Comparison of ENCODE assay signal across 22 mouse cellular contexts in the genomic region with DNA sequence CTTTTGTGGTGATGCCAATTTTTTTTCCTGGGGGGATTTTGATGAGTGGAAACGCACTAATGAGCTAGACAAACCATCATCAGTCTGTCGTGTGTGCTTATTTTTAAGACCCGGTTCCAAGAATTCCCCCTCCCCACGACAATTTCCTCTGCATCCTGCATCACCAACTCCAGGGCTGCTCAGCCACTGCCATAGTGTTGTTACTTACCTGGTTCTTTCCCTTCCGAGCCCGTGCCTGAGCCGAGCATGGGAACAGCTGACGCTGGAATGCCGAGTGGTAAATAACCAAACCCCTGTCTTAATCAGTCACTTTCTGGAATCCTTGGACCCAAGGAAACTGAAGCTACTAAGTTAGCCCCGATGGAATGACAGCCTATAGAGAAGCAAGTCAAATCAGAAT.
DNase-seq lines count a peak whose midpoint lies in the region; ATAC-seq and TF ChIP-seq lines count a peak whose summit lies in the region.
"Had no signal": no experiment of that assay in that cellular context is flagged by ENCODE, and none has a peak within 500 bp of the region (broad histone marks: within the 10 kb centered on the region; RNA-seq: fewer than 3 reads in every experiment).

No protein-coding gene starts in this region.

- H3K4me2 ChIP-seq in heart, embryonic 11.5 days, result no peak overlapping the region
- peak overlapping the region; percentile 20; the same call in 1 of the 2 replicates for H3K4me2 ChIP-seq in embryonic facial prominence, embryonic 14.5 days (ENCODE audit: low read depth, low read length)
- no peak overlapping the region for H3K4me2 ChIP-seq in limb, embryonic 14.5 days (replicated peaks; ENCODE audit: low read depth, low read length, severe bottlenecking)
- H3K4me2 ChIP-seq in liver, embryonic 11.5 days, result no peak overlapping the region
- H3K4me2 ChIP-seq: hindbrain, embryonic 15.5 days; kidney, embryonic 15.5 days; liver, embryonic 13.5 days; midbrain, embryonic 12.5 days had no signal

- H3K27me3 ChIP-seq in heart, adult 2 months (ENCODE audit: control insufficient read depth, insufficient read depth, low read length), result no peaks in the 10 kb centered on the region
- no peaks in the 10 kb centered on the region for H3K27me3 ChIP-seq in heart, embryonic 11.5 days (ENCODE audit: control insufficient read depth, insufficient read depth, low read length)
- no peaks in the 10 kb centered on the region for H3K27me3 ChIP-seq in embryonic facial prominence, embryonic 14.5 days (replicated peaks; ENCODE audit: control insufficient read depth, insufficient read depth, low read length)
- no peaks in the 10 kb centered on the region for H3K27me3 ChIP-seq in limb, embryonic 14.5 days (ENCODE audit: control insufficient read depth, insufficient read depth, low read length)
- no peaks in the 10 kb centered on the region for H3K27me3 ChIP-seq in liver, embryonic 11.5 days (replicated peaks; ENCODE audit: control insufficient read depth, insufficient read depth, low read length)
- H3K27me3 ChIP-seq: CH12.LX; hindbrain, embryonic 15.5 days; kidney, embryonic 15.5 days; liver, embryonic 13.5 days; midbrain, embryonic 12.5 days had no signal

- no peak overlapping the region for H3K9ac ChIP-seq in heart, adult 2 months (ENCODE audit: low read depth, low read length)
- H3K9ac ChIP-seq in heart, embryonic 11.5 days (ENCODE audit: low read depth, low read length), result no peak overlapping the region
- H3K9ac ChIP-seq in embryonic facial prominence, embryonic 14.5 days (ENCODE audit: low read depth, low read length), result no peak overlapping the region
- H3K9ac ChIP-seq in limb, embryonic 14.5 days (ENCODE audit: low read depth, low read length, severe bottlenecking), result no peak overlapping the region
- no peak overlapping the region for H3K9ac ChIP-seq in liver, embryonic 11.5 days (ENCODE audit: low read depth, low read length)
- H3K9ac ChIP-seq: hindbrain, embryonic 15.5 days; kidney, embryonic 15.5 days; liver, embryonic 13.5 days; midbrain, embryonic 12.5 days had no signal

- no peak for ATAC-seq in heart, embryonic 11.5 days (replicated peaks; ENCODE audit: insufficient number of reproducible peaks, low FRiP score, low TSS enrichment)
- ATAC-seq in embryonic facial prominence, embryonic 14.5 days (ENCODE audit: low read depth), result peak; percentile 51; the same call in 1 of the 2 replicates
- ATAC-seq in limb, embryonic 14.5 days (ENCODE audit: low FRiP score, low read depth), result no peak; the same call in 1 of the 2 replicates
- no peak for ATAC-seq in liver, embryonic 11.5 days (replicated peaks; ENCODE audit: low FRiP score)
- ATAC-seq: activated CD4-positive, CD25-positive, alpha-beta regulatory T cell, adult 4 months had no signal

- WGBS in heart, adult 2 months, result 66% methylated on average over 10 of the region's 10 CpGs
- WGBS in heart, embryonic 11.5 days (ENCODE audit: insufficient replicate concordance), result 75% methylated on average over 10 of the region's 10 CpGs
- 49% methylated on average over 10 of the region's 10 CpGs for WGBS in embryonic facial prominence, embryonic 14.5 days
- WGBS in limb, embryonic 14.5 days, result 43% methylated on average over 10 of the region's 10 CpGs
- WGBS in liver, embryonic 11.5 days, result 72% methylated on average over 10 of the region's 10 CpGs

- DNase-seq in heart, adult 2 months, result no peak
- peak; percentile 75 for DNase-seq in embryonic facial prominence, embryonic 14.5 days (ENCODE audit: low spot score)
- no peak for DNase-seq in limb, embryonic 14.5 days (ENCODE audit: low spot score)
- DNase-seq in frontal cortex, postnatal 36 days (ENCODE audit: low spot score in 2 of 2), result no peak
- no peak for DNase-seq in liver, embryonic 11.5 days (ENCODE audit: low spot score)
- DNase-seq: adrenal gland, postnatal 10 days; B cell, adult 2 months; cerebellum, adult 2 months; cerebellum, postnatal 25 days; kidney, adult 11 months; kidney, postnatal 4 days; layer of hippocampus, adult 9-11 months; liver, embryonic 13.5 days; lung, adult 2 months had no signal

- intact Hi-C loops in heart, adult 2 months (cut with DNase I), result no loop called here

- no peak for TF ChIP-seq CTCF in heart, adult 2 months (IDR thresholded peaks at IDR 0.05)

- no peaks in the 10 kb centered on the region for H3K79me2 ChIP-seq in heart, adult 2 months (replicated peaks; ENCODE audit: control insufficient read depth, insufficient read depth, low read length)

- H3K36me3 ChIP-seq in heart, adult 2 months (ENCODE audit: control insufficient read depth, insufficient read depth, low read length), result no peaks in the 10 kb centered on the region
- no peaks in the 10 kb centered on the region for H3K36me3 ChIP-seq in heart, embryonic 11.5 days (ENCODE audit: control insufficient read depth, insufficient read depth, low read length)
- no peaks in the 10 kb centered on the region for H3K36me3 ChIP-seq in embryonic facial prominence, embryonic 14.5 days (ENCODE audit: control insufficient read depth, insufficient read depth, low read length)
- H3K36me3 ChIP-seq in limb, embryonic 14.5 days (ENCODE audit: control insufficient read depth, insufficient read depth, low read length), result no peaks in the 10 kb centered on the region
- H3K36me3 ChIP-seq in liver, embryonic 11.5 days (ENCODE audit: control insufficient read depth, insufficient read depth, low read length), result no peaks in the 10 kb centered on the region
- H3K36me3 ChIP-seq: G1E; hindbrain, embryonic 15.5 days; kidney, embryonic 15.5 days; liver, embryonic 13.5 days; midbrain, embryonic 12.5 days had no signal

- peaks cover 2% of the 10 kb centered on the region; the same call in 1 of the 2 replicates for H3K4me1 ChIP-seq in heart, adult 2 months (ENCODE audit: control insufficient read depth, insufficient read depth, low read length)
- no peaks in the 10 kb centered on the region for H3K4me1 ChIP-seq in heart, embryonic 11.5 days (ENCODE audit: control insufficient read depth, insufficient read depth, low read length)
- H3K4me1 ChIP-seq in brown adipose tissue, adult 24 weeks (ENCODE audit: control insufficient read depth, insufficient read depth, insufficient read length, low read length), result no peaks in the 10 kb centered on the region
- peaks cover 23% of the 10 kb centered on the region for H3K4me1 ChIP-seq in embryonic facial prominence, embryonic 14.5 days (ENCODE audit: control insufficient read depth, insufficient read depth, low read length)
- peaks cover 14% of the 10 kb centered on the region for H3K4me1 ChIP-seq in limb, embryonic 14.5 days (ENCODE audit: control insufficient read depth, insufficient read depth, low read length)
- no peaks in the 10 kb centered on the region for H3K4me1 ChIP-seq in liver, embryonic 11.5 days (replicated peaks; ENCODE audit: control insufficient read depth, insufficient read depth, low read length)
- H3K4me1 ChIP-seq: kidney, embryonic 15.5 days; liver, embryonic 13.5 days had no signal

- TF ChIP-seq EP300 in heart, adult 2 months (IDR thresholded peaks at IDR 0.05; ENCODE audit: insufficient read depth, low read depth, low read length), result no peak

- H3K27ac ChIP-seq in heart, adult 2 months, result peak overlapping the region; percentile 58
- H3K27ac ChIP-seq in heart, embryonic 11.5 days (ENCODE audit: low read depth, low read length), result no peak overlapping the region
- H3K27ac ChIP-seq in brown adipose tissue, adult 24 weeks (replicated peaks; ENCODE audit: low read depth, low read length), result peak overlapping the region; percentile 35; the same call in 1 of the 2 replicates
- peak overlapping the region; percentile 80 for H3K27ac ChIP-seq in embryonic facial prominence, embryonic 14.5 days (replicated peaks; ENCODE audit: low read depth, low read length)
- H3K27ac ChIP-seq in limb, embryonic 14.5 days (replicated peaks; ENCODE audit: low read depth, low read length), result peak overlapping the region; percentile 62
- no peak overlapping the region for H3K27ac ChIP-seq in liver, embryonic 11.5 days (ENCODE audit: low read depth, low read length)
- H3K27ac ChIP-seq: kidney, embryonic 15.5 days; liver, embryonic 13.5 days; midbrain, embryonic 12.5 days had no signal

- H3K4me3 ChIP-seq in heart, adult 2 months, result no peak overlapping the region
- H3K4me3 ChIP-seq in heart, embryonic 11.5 days (ENCODE audit: low read depth, low read length), result no peak overlapping the region
- H3K4me3 ChIP-seq in brown adipose tissue, adult 24 weeks (ENCODE audit: insufficient read depth, low read depth, low read length), result no peak overlapping the region
- no peak overlapping the region for H3K4me3 ChIP-seq in embryonic facial prominence, embryonic 14.5 days (ENCODE audit: low read depth, low read length)
- H3K4me3 ChIP-seq in limb, embryonic 14.5 days (replicated peaks; ENCODE audit: low read length), result no peak overlapping the region
- no peak overlapping the region for H3K4me3 ChIP-seq in liver, embryonic 11.5 days (ENCODE audit: low read depth, low read length)
- H3K4me3 ChIP-seq: hindbrain, embryonic 15.5 days; kidney, embryonic 15.5 days; liver, embryonic 13.5 days; midbrain, embryonic 12.5 days had no signal

- H3K9me3 ChIP-seq in heart, embryonic 11.5 days (replicated peaks; ENCODE audit: control insufficient read depth, low read length), result no peaks in the 10 kb centered on the region
- no peaks in the 10 kb centered on the region for H3K9me3 ChIP-seq in embryonic facial prominence, embryonic 14.5 days (ENCODE audit: control insufficient read depth, low read length)
- H3K9me3 ChIP-seq in limb, embryonic 14.5 days (ENCODE audit: control insufficient read depth, low read length), result no peaks in the 10 kb centered on the region
- H3K9me3 ChIP-seq in liver, embryonic 11.5 days (ENCODE audit: control insufficient read depth, low read length), result no peaks in the 10 kb centered on the region
- H3K9me3 ChIP-seq: G1E; hindbrain, embryonic 15.5 days; kidney, embryonic 15.5 days; liver, embryonic 13.5 days; midbrain, embryonic 12.5 days had no signal

- TF ChIP-seq POLR2A in heart, adult 2 months (IDR thresholded peaks at IDR 0.05; ENCODE audit: insufficient read depth, low read depth, low read length), result no peak
- no peak for TF ChIP-seq POLR2A in limb, embryonic 14.5 days (IDR thresholded peaks at IDR 0.05; ENCODE audit: borderline replicate concordance, extremely low read depth, insufficient read depth, insufficient read length)

Comparison
In these comparisons a context has a peak if more than half of its experiments do, and no peak if none do; other contexts are left out.
1. H3K27ac ChIP-seq: peak in heart, adult 2 months (single experiment), brown adipose tissue, adult 24 weeks (single experiment), embryonic facial prominence, embryonic 14.5 days (single experiment) and limb, embryonic 14.5 days (single experiment); none in heart, embryonic 11.5 days (single experiment) and liver, embryonic 11.5 days (single experiment).